Mouse (Mus musculus): ENCODE measurements around the gene Csta1.
"Not testable (repeated sequence)": the region's sequence is repeated elsewhere in the genome, so short reads cannot be mapped to it uniquely, and the experiment has no call there.

Gene Csta1

GRCm38 (mm10) chr16:36131141-36131540 lies at the start of gene Csta1:
Gene Csta1, minus strand, starts transcription at chr16:36131241.
- no peak for DNase-seq

- DNase-seq = no peak
These were observed 48.9 kb upstream of the Csta1 start for GRCm38 (mm10) chr16:36179910-36180309.

- DNase-seq = no peak
These were observed 45.1 kb upstream of the Csta1 start for GRCm38 (mm10) chr16:36176108-36176507.

GRCm38 (mm10) chr16:36167841-36168240 lies 36.8 kb upstream of the Csta1 start:
- not testable (repeated sequence) for DNase-seq

DNA sequence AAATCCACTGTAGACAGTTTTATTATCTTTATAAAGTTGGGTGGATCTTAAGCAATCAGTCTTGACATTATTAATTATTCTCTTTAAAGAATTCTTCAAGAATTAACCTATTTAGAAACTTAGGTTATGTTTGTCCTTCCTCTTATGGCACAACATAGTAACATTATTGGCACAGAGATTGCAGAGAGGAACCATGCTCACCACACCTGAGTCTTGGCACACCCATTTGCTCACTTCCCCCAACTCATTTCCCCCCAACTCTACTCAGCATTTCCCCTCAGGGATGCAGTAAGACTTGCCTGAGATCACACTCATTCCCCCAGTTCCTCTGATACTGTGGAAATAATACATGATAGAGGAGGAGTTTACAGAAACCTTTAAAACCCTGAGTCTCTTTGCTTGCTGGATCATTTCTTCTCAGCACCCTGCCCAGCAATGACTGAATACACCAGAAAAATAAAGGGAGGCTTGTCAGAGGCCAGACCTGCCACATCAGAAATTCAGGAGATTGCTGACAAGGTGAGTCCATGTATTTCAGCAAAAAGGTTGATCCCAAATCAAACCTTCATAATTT lies 25.4 kb upstream of the Csta1 start, which contains the start of gene Stfa2l1:
Stfa2l1 (plus strand) TSS at position 410 of the 574 bp plus-strand sequence.
- DNase-seq = no peak

DNA sequence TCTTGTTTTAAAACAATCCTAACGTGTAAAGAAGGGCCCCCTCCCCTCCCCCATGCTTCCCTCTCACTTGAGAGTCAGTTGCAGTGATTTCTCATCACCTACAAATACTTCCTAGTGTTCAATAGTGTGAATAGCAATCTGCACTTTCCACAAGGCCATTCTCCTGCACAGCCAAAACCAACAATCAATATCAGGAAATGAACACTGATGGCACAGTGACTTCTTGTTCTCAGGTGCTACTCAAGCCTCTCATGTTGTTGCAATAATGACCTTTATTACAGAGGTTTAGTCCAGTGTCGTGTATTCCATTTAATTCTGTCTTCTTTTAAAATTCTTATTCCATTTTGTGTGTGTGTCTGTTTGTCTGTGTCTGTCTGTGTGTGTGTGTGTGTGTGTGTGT lies 7.2 kb upstream of the Csta1 start:
- no peak for DNase-seq

DNA sequence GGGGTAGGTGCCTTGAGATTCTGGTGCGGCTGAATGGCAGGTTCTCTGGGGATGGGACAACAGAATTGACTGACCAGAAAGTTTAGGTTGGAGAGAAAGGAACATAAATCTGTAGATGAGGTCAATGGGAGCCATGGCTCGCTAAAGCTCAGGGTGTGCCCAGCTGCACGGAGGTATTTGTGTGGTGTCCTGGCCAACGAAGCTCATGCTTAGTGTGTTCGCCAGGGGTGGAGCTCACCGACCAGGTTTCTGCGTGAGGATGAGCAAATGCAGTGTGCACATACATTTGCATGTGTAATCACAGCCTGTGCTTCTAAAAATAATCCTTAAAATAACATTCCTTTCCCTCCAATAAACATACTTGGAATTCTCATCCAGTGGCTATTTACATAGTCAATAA lies 2.9 kb downstream of the Csta1 start:
- no peak for DNase-seq

DNA sequence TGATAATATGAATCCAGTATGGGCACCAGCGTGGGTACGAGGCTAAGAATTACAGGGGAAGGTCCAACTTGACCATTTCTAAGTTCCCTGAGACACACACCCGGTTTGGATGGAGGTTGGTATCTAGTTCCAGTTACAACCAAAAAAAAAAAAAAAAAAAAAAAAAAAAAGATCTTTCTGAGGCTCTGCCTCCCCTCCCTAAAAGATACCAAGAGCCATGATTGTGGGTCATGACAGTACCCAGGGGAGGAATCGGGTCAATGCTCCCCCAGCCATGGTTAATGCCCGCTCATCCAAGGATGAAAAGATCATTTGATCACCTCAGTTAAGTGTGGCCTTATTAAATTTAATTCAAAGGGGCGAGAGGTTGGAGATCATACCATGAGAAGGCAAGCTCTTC lies 15.3 kb downstream of the Csta1 start:
- DNase-seq = not testable (repeated sequence)

GRCm38 (mm10) chr16:36111486-36111885 lies 19.6 kb downstream of the Csta1 start:
- peak in 1 of 2 experiments; percentile 47 for DNase-seq

DNA sequence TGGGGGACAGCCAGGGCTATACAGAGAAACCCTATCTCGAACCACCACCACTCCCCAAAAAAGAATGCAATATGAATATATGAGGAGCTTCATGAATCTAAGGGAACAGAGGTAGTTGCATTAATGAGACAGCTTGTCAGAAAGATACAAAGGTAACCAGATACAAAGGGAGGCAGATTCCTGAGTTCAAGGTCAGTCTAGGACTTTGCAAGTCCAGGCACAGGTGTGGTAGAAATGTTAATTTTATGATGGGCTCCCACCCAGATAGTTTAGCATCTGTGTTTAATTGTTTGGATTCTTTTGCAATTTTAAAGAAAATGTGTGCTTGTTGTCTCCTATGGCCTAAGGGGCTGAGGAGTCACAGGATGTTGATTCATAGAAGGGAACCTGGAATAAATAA lies 28.8 kb downstream of the Csta1 start:
- no peak for DNase-seq

DNA sequence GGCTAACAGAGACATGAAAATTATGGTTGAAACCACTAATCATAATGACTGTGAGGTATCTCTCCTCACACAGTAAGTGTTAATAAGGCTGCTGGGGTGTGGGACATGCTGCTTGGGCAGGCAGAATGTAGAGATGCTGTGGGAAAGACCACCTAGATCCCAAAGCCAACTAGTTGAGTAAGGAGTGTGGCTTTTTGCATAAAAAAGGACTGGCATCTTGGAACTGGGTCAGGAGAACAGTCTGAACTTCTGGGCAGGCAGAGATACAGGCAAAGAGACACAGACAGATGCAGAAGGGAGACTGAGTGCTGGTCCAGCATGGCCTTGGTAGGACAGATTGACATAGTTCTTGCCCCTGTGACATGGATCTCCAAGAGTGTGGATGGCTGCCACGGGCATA lies 29.5 kb downstream of the Csta1 start:
- DNase-seq = no peak

DNA sequence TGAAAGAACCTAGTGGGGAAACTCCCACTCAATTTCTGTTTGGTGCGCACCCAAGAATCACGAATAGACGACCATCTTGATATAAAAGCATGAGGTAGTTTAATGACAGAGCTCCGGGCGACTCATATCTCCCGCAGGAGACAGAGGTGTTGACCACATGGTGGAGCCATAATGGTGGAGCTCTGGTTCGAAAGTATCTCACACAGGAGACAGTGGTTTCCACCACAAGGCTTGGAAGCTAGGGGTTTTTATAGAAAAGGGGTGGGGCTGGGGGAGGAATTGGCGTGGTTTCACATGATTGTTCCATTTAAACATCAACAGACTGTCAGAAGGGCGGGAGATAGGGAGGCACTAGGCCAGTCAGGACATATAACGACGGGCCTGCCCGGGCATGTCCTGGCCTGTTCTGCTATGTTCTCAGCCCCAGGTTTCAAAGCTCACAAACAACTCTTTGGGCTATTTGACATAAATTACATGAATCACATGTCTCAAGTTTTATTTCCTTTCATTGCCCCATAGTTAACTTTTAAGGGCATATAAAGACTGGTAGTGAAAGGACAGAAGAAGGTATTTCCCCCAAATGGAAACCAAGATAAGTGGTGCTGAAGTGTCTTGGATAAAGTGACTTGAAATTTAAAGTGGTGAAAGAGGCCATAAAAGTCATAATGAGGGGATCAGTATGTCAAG lies 33.1 kb downstream of the Csta1 start:
- DNase-seq = not testable (repeated sequence)

DNA sequence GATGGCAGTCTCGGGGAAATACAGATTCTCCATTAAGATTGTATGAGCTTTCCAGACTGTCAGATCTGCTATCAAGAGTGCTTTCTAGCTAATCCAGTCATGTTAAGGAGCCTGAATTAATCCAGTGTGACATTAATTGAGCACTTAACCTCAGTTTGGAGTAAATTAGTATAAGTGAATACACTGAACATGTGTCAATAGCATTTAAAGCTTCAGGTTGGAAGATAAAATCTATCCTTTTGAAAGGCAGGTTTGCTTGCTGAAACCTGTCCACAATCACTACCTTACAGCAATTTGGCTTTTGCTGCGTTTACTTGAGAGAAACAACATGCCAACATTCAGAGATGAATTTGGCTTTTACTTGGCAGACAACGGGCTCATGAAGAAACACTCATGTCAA lies 37.0 kb downstream of the Csta1 start:
- no peak for DNase-seq

- DNase-seq = no peak
These were observed 40.1 kb downstream of the Csta1 start for GRCm38 (mm10) chr16:36090785-36091509.

- no peak for DNase-seq
These were observed 41.0 kb downstream of the Csta1 start for GRCm38 (mm10) chr16:36089850-36090616.

GRCm38 (mm10) chr16:36089065-36089464 lies 42.0 kb downstream of the Csta1 start:
- DNase-seq = no peak

DNA sequence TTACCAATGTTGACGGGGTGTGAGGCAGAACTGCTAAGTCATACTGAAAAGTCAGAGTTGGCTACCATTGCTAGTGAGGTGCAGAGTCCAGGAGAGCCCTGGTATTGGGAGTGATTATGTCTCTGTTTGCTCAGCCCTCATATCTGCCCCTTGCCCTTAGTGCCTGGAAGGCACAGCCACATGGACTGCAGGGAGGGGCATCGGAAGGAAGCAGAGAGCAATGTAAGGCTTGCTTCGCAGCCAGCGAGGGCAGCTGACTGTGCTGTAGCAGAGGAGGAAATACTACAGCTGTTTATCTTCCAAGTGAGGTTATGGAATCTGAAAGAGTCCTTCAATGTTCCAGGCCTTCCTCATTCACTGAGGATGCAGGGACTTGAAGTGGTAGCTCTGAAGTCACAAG lies 43.2 kb downstream of the Csta1 start:
- DNase-seq = no peak

GRCm38 (mm10) chr16:36079916-36080315 lies 51.1 kb downstream of the Csta1 start:
- DNase-seq = no peak

DNA sequence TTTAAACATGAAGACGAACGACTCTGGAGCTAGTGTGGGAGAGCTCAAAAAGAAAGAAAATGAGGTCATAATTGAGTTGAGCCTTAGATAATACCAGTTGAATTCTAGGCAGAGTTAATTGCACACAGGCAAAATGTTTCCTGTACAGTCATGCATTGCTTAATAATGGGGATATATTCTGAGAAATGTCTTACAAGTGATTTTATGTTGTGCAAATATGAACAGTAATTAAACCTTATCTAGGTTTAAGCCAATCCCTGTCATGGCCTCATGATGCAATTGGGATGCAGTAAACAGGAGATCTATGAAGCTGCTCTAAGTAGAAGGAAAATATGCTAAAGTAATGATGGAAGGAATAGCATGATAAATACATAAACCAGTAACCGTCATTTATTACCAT lies 56.3 kb downstream of the Csta1 start:
- no peak for DNase-seq

GRCm38 (mm10) chr16:36072410-36073011 lies 58.5 kb downstream of the Csta1 start:
- no peak for DNase-seq

DNA sequence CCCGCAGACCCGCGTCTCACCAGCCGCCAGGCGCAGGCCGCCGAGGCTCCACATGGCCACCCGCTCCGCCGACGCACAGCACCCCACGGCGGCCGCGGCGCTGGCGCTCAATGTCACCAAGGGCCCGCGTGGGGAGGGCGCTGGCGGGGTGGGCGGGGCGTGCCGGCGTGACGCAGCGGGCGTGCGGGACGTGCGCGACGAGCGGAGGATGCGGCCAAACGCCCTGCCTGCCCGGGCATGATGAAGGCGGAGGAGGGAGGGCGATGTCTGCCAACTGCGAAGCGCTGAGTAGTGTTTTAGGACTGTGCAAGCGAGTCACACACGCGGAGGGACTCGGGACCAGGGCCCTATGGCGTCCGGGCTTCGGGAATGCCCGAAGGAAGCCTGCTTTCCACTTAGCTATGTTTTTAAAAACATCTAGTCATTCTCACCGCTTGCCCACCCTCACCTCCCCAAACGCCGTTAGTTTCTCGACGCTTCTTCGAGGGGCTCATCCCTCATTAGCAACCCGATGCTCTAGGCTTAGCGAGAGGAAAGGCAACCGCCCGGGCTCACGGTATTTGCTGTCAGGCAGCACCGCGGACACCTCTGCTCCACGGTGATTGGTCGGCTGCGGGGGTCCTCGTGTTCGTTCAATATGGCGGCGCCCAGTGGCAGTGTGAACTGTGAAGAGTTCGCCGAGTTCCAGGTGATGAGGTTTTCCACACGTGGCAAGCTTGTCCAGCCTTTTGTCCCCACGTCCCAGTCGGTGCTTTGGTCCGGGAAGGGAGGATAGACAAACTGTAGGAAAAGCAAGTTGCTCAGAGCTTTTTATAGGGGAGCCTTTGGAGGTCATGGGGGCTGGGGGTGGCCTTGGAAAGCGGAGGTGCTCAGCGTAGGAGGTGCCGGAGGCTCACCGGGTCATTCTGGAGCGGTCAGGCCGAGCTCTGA lies 59.3 kb downstream of the Csta1 start, which contains the start of the genes Fam162a and Ccdc58:
Fam162a (minus strand) TSS at position 145 of the 930 bp plus-strand sequence.
Ccdc58 (plus strand) TSS at position 236 of the 930 bp plus-strand sequence.
- peak; percentile 96 to 98 for DNase-seq
